Comparison of ENCODE assay signal across 1 mouse cellular context in genomic region chr6:48600594-48600993, GRCm38 (mm10).
TF ChIP-seq lines count a peak whose summit lies in the region.

No protein-coding gene starts in this region.

TF ChIP-seq in myocyte, 11 proteins besides CTCF, POLR2A, EP300 and RAD21:
- TF ChIP-seq CEBPB (IDR thresholded peaks at IDR 0.05; ENCODE audit: insufficient read depth, poor library complexity, severe bottlenecking) (no peak), MYOD1 (IDR thresholded peaks at IDR 0.05; ENCODE audit: control insufficient read depth in 1 of 3, insufficient read length in 2 of 3, low read depth in 2 of 3) (no peak)
